Mouse (Mus musculus) kidney, adult 10 weeks (tissue): ENCODE measurements around the gene Fer1l5. TPM values are rescaled to one million over a fixed set of nuclear protein-coding genes. Genes with fewer than 3 reads are reported as not detected.

Experiments
- polyA plus RNA-seq: library from polyadenylated mRNA; stranded (reverse); fragments of 350-450 nt; fragmentation: Illumina TruSeq; extraction: RNeasy Lipid Tissue Mini Kit (QIAGEN cat#74804); gene quantifications from one replicate; pipeline ENCODE4 v1.2.3, GENCODE M21; 2014; ENCODE audit warnings: low read depth, low replicate concordance

Gene Fer1l5
- polyA plus RNA-seq: 0.36 TPM

DNA sequence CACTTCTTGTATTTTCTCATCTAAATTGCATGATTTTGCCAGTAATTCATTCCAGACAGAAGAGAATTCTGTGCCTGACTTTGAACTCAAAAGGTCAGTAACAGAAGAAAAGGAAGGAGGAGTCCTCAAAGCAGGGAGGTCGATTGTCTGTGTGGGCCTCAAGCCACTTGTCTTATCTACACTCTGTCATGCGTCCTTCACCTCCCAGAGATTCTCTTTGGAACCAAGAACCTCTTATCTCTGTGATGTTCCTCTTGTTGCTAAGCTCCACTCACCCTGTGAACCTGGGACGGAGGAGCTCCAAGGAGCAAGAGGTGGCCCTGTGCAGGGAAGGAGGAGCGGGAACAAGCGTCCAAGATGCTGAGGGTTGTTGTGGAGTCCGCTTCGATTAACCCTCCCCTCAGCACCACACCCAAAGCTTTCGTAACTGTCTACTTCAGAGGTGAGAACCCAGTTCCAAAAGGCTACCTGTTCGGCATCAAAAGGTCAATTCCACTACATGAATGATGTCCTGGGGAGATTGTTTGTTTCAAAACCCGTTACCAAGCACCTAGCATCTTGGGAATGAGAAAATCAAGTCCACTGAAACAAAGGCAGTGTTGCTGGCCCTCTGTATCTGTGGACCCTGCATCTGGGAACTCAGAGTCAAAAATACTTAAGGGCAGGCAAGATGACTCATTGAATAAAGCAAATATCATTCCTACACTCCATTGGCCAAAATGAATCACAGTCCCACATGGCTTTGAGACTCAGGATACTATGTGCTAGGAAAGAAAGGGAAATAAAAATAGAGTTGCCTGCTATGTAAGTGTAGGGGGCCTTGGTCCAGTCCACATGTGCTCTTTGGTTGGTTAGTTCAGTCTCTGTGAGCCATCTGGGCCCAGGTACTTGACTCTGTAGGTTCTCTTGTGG lies at the start of gene Fer1l5:
Gene Fer1l5, plus strand, starts transcription at position 358 of the 912 bp plus-strand sequence.

DNA sequence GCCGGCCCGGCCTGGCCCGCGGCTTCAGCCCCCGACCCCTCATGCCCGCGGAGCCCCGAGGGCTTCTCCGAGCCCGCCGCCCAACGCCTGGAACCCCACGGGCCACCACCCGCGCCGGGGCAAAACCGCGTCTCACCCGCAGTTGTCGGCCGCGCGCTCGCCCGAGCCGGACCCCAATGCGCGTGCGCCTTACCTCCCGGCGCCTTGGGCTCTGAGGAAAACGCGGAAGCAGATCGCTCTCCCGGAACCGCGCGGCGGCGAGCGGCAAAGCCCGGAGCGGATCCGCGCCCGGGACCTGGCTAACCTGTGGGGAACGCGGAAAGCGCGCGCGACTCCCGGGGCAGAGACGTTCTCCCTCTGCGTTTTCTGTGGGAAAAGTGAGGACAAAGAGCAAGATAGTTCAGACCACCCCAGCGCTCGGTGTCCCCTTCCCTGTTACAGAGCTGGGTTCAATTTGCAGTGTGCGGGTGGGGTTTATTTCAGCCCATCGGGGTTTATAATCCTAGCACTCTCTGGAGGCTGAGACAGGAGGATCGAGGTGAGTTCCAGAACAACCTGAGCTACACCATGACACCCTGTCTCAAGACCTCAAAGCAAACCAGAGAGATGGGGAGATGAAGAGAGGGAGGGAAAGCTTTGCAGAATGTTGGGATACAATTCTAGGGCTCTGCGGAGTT lies 3.0 kb upstream of the Fer1l5 start, which contains the start of gene Kansl3:
Gene Kansl3, minus strand, starts transcription at position 213 of the 677 bp plus-strand sequence.

DNA sequence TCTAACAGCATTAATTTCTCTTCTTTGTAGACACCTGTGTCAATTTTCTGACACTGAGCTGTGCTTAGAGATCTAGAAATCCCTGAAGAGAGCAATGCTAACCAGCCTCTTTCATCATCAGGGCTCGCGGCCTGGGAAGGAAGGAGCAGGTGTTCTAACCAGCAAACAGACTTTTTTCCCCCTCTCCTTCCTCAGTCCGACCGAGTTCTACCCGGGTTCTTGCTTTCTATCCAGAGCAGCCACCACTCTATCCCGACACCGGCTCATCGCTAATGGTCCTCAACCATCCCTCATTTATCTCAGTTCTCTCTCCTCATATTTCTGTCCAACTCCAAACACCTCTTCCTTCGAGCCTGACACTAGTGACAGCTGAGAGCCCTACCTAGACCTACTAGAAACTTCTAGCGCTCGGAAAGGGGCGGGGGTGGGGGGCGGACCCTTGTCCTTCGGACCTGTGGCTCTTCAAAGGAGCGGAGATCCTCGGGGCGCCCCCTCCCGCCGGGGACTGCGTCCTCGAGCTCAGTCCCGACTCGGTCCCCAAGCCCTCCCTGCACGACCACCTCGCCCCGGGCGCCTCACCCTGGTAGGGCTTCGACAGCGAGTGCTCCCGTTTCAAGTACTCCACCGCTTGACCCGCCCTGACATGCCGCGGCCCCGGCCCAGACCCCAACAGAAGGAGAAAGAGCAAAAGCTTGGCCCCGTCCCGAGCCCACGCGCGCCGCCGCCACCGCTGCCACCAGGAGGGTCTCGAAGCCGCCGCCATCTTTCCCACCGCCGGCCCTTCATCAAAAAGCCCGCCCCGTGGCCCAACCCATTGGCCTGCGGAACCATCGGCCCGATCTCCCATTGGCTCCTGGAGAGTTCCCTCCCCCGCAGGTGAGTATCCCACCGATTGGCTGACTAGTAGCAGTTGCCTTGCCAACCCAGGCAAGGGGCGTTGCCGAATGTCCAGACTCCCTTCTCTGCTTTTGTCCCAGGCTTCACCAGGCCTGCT lies 72.7 kb downstream of the Fer1l5 start, which contains the start of gene Lman2l:
Gene Lman2l, minus strand, starts transcription at position 801 of the 994 bp plus-strand sequence.

DNA sequence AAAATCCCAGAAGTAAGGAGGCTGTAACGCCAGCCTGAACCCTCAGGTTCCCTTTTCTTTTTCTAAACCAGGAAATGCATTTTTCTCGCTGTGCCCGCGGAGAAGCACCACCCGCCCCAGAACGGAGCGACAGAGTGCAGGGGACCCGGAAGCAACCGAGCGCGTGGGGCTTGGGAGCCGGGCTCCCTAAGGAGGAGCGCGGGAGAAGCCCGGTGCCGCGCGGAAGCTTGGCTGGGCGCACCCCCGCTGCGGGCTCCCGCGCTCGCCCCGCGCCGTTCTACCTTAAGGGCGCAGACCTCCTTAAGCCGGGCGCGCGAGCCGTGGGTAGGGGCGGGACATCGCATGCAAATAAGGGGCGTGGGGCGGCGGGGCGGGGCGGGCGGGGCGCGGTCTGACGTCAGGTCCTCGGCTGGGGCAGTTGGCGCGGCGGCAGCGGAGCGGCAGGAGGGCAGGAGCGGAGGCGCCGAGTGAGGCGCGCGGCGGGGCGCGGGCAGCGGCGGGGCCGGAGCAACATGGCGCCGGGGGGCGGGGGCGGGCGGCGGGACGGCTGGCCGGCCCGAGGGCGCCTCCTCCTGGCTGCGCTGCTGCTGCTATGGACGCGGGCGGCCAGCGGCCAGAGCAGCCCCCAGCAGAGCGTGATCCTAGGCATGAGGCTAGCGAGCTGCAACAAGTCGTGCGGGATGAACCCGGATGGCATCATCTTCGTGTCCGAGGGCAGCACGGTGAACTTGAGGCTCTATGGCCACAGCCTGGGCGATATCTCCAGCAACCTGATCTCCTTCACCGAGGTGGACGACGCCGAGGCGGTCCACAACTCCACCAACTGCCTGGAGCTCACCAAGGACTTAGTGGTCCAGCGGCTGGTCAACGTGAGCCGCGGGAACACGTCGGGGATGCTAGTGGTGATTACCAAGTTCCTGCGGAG lies 99.4 kb downstream of the Fer1l5 start, which contains the start of gene Cnnm4:
Gene Cnnm4, plus strand, starts transcription at position 440 of the 925 bp plus-strand sequence.

Other genes with a start within 250 kb of the Fer1l5 start
- 46.5 TPM for gene Uggt1, start 127.6 kb upstream of the Fer1l5 start, polyA plus RNA-seq
- 5.9 TPM for gene Neurl3, start 97.6 kb upstream of the Fer1l5 start, polyA plus RNA-seq
- not detected for gene Arid5a, start 64.6 kb upstream of the Fer1l5 start, polyA plus RNA-seq
- gene Kansl3, start 3.1 kb upstream of the Fer1l5 start, polyA plus RNA-seq: 13.0 TPM
- gene Lman2l, start 73.0 kb downstream of the Fer1l5 start, polyA plus RNA-seq: 12.6 TPM
- 6.0 TPM for gene Cnnm4, start 99.3 kb downstream of the Fer1l5 start, polyA plus RNA-seq
- gene Cnnm3, start 139.6 kb downstream of the Fer1l5 start, polyA plus RNA-seq: 8.3 TPM
- not detected for gene Ankrd23, start 164.6 kb downstream of the Fer1l5 start, polyA plus RNA-seq
- gene Gm42417, start 167.1 kb downstream of the Fer1l5 start, polyA plus RNA-seq: 0.32 TPM
- gene Ankrd39, start 175.2 kb downstream of the Fer1l5 start, polyA plus RNA-seq: 2.5 TPM
- 0.81 TPM for gene Sema4c, start 186.1 kb downstream of the Fer1l5 start, polyA plus RNA-seq